Mouse (Mus musculus) 3T3-L1 (cell line): Measurements from ENCODE around the gene Zfhx3.
A peak's percentile ranks its signal among the peaks of the same experiment; 100 is the strongest.
"Not testable (repeated sequence)": the region's sequence is repeated elsewhere in the genome, so short reads cannot be mapped to it uniquely, and the experiment has no call there.

ENCODE experiments used
- DNase-seq: peaks from one replicate; pipeline ENCODE4 v3.0.0-alpha.2; 2015; ENCODE audit warnings: low read depth, low spot score

The Zfhx3 gene

GRCm38 (mm10) chr8:107941922-107942694 is at the start of gene Zfhx3:
Gene Zfhx3 (plus strand): TSS chr8:107942644.
- DNase-seq: no peak

GRCm38 (mm10) chr8:107918984-107919383 is 23.5 kb upstream of the Zfhx3 start:
- DNase-seq: no peak

GRCm38 (mm10) chr8:107926149-107926548 is 16.3 kb upstream of the Zfhx3 start:
- no peak for DNase-seq

DNA sequence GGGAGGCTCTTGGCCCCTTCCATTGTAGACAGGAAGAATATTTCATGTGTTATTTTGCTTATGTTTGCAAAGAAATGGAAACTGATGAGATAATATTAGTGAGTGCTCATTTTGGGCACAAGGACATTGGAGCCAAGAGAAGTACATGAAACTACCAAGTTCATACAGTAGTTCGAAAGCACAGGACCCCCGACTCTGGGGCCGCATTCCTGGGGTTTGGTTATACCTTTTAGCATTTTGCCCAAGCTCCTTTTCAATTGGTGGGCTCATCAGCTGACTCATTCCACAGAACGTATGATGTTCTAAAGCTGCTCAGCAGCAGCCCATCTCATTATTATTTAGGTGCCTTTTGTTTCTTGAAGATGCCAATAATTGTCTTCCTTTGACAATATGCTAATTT is 5.7 kb upstream of the Zfhx3 start:
- no peak for DNase-seq

DNA sequence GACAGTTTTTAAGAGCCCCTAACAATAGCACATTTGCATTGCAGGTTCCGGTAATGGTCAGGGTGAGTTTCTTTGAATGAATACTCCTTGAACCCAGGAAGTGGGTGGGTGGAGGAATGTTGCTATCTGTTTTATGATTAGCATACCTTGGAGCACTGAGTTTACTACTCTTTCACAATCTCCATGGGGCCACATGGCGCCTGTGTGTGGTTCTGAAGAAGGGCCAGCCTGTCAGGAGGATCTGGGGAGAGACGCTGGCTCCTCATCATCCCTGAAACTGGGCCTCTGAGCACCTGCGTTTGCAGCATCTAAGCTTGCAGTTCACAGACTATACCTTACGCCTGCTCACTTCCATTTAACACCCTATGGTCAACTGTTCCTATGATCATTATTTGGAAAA is 4.2 kb upstream of the Zfhx3 start:
- DNase-seq: not testable (repeated sequence)

DNA sequence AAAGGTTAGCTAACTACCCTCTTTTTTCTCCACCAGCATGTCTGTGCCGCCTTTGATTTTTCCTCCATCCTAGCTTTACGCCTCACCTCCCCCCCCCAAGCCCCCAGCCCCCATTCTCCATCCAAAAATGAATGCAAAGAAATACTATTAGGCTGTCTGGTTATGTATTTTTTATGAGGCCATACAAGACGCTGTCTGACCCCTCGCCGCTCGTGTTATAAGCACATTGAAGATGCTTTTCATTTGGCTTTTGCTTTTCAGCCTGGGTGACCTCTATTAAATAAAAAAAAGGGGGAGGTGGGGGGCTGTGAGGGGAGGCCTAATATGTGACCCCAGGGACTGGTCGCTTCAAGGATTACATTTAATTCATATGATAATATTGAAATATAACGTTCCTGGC is 2.3 kb upstream of the Zfhx3 start:
- DNase-seq: no peak

GRCm38 (mm10) chr8:107942752-107943510 is 487 bp downstream of the Zfhx3 start:
- no peak for DNase-seq

GRCm38 (mm10) chr8:107943550-107944348 is 1.3 kb downstream of the Zfhx3 start:
- DNase-seq: no peak

- no peak for DNase-seq
Measured at GRCm38 (mm10) chr8:107944676-107945600, 2.5 kb downstream of the Zfhx3 start.

DNA sequence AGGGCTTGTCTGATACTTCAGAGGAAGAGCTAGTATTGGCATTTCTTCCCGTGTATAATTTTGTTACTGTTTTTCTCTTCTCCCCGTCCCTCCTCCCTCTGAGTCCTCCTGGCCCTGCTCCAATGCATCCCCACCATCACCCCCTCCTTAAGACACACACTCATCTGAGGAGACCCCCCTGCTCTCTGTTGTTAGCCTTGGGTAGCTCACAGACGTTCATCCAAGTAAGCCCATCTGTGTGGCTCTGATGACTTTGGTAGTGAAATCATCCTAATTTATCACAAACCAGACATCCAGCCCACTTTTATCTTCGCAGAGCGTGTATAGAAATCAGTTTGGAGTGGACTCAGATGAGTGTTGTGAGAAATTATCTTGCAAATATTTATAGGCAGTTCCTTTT is 4.4 kb downstream of the Zfhx3 start:
- no peak for DNase-seq

DNA sequence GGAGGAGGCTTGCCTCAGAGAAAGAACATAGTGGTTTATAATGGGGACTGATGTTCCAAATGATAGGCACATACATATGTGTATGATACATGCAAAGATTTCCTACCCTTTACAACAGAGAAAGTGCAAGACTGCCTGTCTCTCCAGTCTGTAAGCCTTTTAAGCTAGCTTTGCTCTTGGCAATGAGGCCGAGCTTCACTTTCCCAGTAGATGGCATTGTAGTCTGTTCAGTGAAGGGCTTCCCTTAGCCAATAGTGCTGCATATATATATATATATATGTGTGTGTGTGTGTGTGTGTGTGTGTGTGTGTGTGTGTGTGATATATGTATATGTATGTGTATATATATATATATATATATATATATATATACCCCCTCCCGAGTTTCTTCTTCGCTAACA is 13.4 kb downstream of the Zfhx3 start:
- DNase-seq: peak; percentile 48

GRCm38 (mm10) chr8:107957566-107957965 is 15.1 kb downstream of the Zfhx3 start:
- no peak for DNase-seq

DNA sequence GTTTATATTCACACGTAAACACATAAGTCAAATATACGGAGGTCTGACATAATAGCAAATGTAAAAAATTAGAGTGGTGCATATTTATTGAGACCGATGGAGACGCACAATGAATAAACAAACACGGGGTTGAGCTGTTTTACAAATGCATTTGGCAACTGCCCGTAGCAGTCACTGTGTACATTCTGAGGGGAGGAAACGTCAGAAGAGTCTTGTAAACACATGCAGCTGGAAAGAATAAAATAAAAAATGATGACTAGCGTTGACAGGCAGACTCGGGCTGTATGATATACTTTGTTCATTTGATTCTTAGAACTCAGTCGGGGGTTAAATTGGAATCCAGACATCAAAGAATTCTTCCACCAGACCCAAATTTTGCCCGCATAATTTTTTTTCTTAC is 18.0 kb downstream of the Zfhx3 start:
- no peak for DNase-seq

- DNase-seq: no peak
Measured at GRCm38 (mm10) chr8:107960878-107961277, 18.4 kb downstream of the Zfhx3 start.

DNA sequence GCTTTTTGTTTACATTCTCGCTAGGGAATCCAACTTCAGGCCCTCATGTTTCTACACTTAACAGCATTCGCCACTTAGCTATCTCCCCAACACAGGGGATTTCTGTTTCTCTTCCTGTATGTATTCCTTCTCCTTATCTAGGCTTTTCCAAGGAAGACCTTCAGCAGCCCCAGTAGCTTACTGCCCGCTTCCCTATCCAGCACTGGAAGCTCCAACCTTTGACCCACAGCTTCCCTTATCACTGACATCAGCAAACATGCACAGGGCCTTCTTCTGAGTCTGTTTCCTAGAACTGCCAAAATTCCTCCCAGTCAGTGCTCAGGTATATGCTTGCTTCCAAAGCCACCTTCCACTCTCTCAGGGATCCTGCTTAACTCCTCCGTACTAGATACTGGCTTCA is 29.8 kb downstream of the Zfhx3 start:
- no peak for DNase-seq

DNA sequence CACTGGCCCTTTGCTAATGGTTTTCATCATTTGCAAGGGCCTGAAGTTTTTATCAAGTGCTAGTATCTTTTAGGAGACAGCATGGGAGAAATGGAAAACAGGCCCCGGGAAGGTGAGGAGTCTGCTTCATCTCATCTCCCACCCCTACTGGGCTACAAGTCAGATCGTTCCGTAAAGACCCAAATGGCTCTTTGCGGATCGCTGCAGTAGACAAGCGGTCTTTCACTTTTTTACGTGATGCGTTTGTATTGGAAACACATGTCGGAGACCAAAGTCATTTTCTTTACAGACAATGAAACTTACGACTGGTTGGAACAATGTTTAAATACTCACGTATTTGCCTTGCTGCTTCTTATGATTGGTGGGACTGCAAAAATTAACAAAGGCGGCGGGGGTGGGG is 32.0 kb downstream of the Zfhx3 start:
- DNase-seq: no peak

GRCm38 (mm10) chr8:107978247-107978646 is 35.8 kb downstream of the Zfhx3 start:
- no peak for DNase-seq

DNA sequence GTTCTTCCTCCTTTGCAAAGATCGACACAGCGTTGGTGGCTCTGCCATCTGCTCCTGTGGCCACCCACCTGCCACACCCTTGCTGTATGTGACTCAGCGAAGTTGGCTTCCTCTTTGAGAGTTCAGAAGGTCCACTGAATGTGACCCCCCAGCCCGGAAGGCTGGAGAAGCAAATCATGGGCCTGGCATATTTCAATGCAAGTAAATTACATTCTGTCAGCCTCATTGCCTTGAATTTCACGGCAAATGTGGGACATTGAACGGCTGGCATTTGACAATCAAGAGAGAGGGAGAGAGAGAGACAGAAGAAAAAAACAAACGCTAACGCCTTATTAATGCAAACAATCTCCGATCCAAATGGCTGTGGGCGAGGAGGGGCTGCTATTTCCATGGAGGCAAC is 38.2 kb downstream of the Zfhx3 start:
- no peak for DNase-seq

GRCm38 (mm10) chr8:107986629-107987028 is 44.2 kb downstream of the Zfhx3 start:
- no peak for DNase-seq

DNA sequence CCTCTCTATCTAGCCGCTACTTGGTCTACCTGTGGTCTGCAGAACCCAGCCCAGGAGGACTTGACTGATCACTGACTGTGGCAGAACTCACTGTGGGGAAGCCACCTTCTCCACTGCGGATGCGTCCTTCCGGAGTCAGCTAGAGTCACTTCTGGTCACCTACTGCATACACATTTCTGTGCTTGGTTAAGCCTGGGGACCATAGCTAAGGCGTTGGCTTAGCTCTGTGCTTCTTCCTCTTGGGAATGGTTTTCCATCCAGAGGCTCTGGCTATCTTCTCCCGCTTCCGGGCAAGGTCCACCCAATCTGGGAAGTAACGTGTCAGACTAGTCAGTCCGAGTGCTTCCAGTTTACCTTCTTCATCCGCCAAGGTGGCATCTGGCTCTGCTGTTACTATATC is 56.4 kb downstream of the Zfhx3 start:
- no peak for DNase-seq

- no peak for DNase-seq
Measured at GRCm38 (mm10) chr8:108011516-108011915, 69.1 kb downstream of the Zfhx3 start.
